ENCODE assay signal across 8 mouse cellular contexts in genomic region chr17:23660117-23660875, GRCm38 (mm10). TPM values are rescaled to one million over a fixed set of nuclear protein-coding genes. Genes with fewer than 3 reads are reported as not detected.
DNase-seq lines count a peak whose midpoint lies in the region; ATAC-seq and TF ChIP-seq lines count a peak whose summit lies in the region.

Gene Bicdl2 (plus strand): TSS chr17:23660506.

- H3K9ac ChIP-seq in hindbrain, embryonic 11.5 days (ENCODE audit: low read depth, low read length), result no peak within 1 kb of the TSS
- H3K9ac ChIP-seq in limb, embryonic 13.5 days, result no peak within 1 kb of the TSS

- H3K4me3 ChIP-seq in hindbrain, embryonic 11.5 days (ENCODE audit: low read depth, low read length), result no peak within 1 kb of the TSS
- peak within 1 kb of the TSS; percentile 11; the same call in 1 of the 2 replicates for H3K4me3 ChIP-seq in limb, embryonic 13.5 days
- no peak within 1 kb of the TSS for H3K4me3 ChIP-seq in olfactory bulb, adult 2 months (ENCODE audit: insufficient read depth, low read depth, low read length)

- TF ChIP-seq POLR2A in brain, embryonic 14.5 days (IDR thresholded peaks at IDR 0.05; ENCODE audit: borderline replicate concordance, extremely low read depth, insufficient read depth, insufficient read length, poor library complexity, severe bottlenecking), result no peak
- TF ChIP-seq POLR2A in olfactory bulb, adult 2 months (IDR thresholded peaks at IDR 0.05; ENCODE audit: insufficient read depth, low read depth, low read length), result no peak

- no peak within 1 kb of the TSS for H3K4me2 ChIP-seq in hindbrain, embryonic 11.5 days (replicated peaks; ENCODE audit: low read depth, low read length)
- H3K4me2 ChIP-seq in limb, embryonic 13.5 days (replicated peaks), result peak within 1 kb of the TSS; percentile 38

- ATAC-seq in hindbrain, embryonic 11.5 days (ENCODE audit: low FRiP score), result peak; percentile 8; the same call in 1 of the 2 replicates
- no peak for ATAC-seq in limb, embryonic 13.5 days (ENCODE audit: low FRiP score, low read depth)

- no peak within 1 kb of the TSS for H3K27ac ChIP-seq in hindbrain, embryonic 11.5 days (ENCODE audit: low read depth, low read length)
- no peak within 1 kb of the TSS for H3K27ac ChIP-seq in limb, embryonic 13.5 days
- no peak within 1 kb of the TSS for H3K27ac ChIP-seq in olfactory bulb, adult 2 months (ENCODE audit: insufficient read depth, low read depth, low read length)

- TF ChIP-seq CTCF in brain, embryonic 14.5 days (IDR thresholded peaks at IDR 0.05; ENCODE audit: borderline replicate concordance, extremely low read depth, insufficient read depth, insufficient read length), result peak; percentile 50
- TF ChIP-seq CTCF in olfactory bulb, adult 2 months (IDR thresholded peaks at IDR 0.05; ENCODE audit: insufficient read depth, low read depth, low read length), result peak; percentile 50; the same call in 1 of the 2 replicates

- 7% methylated on average over 27 of the region's 27 CpGs for WGBS in hindbrain, embryonic 11.5 days
- WGBS in limb, embryonic 13.5 days, result 5% methylated on average over 27 of the region's 27 CpGs
- 6% methylated on average over 27 of the region's 27 CpGs for WGBS in olfactory bulb, adult 2 months

- no peaks in the 10 kb centered on the region for H3K36me3 ChIP-seq in hindbrain, embryonic 11.5 days (ENCODE audit: control insufficient read depth, insufficient read depth, low read length)
- no peaks in the 10 kb centered on the region for H3K36me3 ChIP-seq in limb, embryonic 13.5 days

- no peaks in the 10 kb centered on the region for H3K4me1 ChIP-seq in hindbrain, embryonic 11.5 days (replicated peaks; ENCODE audit: control insufficient read depth, insufficient read depth, low read length)
- 0 out of 2 replicates have a peak, but pooled peaks cover 9% of the 10 kb centered on the region for H3K4me1 ChIP-seq in limb, embryonic 13.5 days
- peaks cover 3% of the 10 kb centered on the region; the same call in 1 of the 2 replicates for H3K4me1 ChIP-seq in olfactory bulb, adult 2 months (ENCODE audit: control insufficient read depth, insufficient read depth, low read length)

- peak; percentile 16 for DNase-seq in retina, postnatal 1 day
- no peak for DNase-seq in retina, embryonic 14.5 days (ENCODE audit: low spot score)
- no peak for DNase-seq in brain, embryonic 14.5 days (ENCODE audit: low read depth)
- DNase-seq in hindbrain, embryonic 11.5 days (ENCODE audit: low spot score), result peak; percentile 32
- no peak for DNase-seq in frontal cortex, postnatal 36 days (ENCODE audit: low spot score in 2 of 2)
- no peak for DNase-seq in frontal cortex, postnatal 25 days (ENCODE audit: low spot score in 2 of 2)

- peaks cover 20% of the 10 kb centered on the region for H3K27me3 ChIP-seq in hindbrain, embryonic 11.5 days (ENCODE audit: control insufficient read depth, insufficient read depth, low read length)
- peaks cover 46% of the 10 kb centered on the region for H3K27me3 ChIP-seq in limb, embryonic 13.5 days

- no peaks in the 10 kb centered on the region for H3K9me3 ChIP-seq in hindbrain, embryonic 11.5 days (ENCODE audit: control insufficient read depth, low read length)
- no peaks in the 10 kb centered on the region for H3K9me3 ChIP-seq in limb, embryonic 13.5 days

RNA-seq across cellular contexts. Expression of gene Bicdl2, which starts in this region (rescaled TPM):
- polyA plus RNA-seq in brain, embryonic 14.5 days (2012; rRNA removed), result 0.08 and 0.24 TPM in 2 replicates
- 0.15 and 0.79 TPM in 2 replicates for polyA plus RNA-seq in hindbrain, embryonic 11.5 days (2014; fragmentation: Nextera tagmentation; extraction: Ambion mirVana)
- 1.7 and 2.2 TPM in 2 replicates for polyA plus RNA-seq in limb, embryonic 13.5 days (2015; fragmentation: Nextera tagmentation; extraction: Ambion mirVana)
- polyA plus RNA-seq in olfactory bulb, adult 2 months (2012; ENCODE audit: insufficient read depth, insufficient read length, low replicate concordance, missing spikeins), result not detected in 2 replicates

Comparison
In these comparisons a context has a peak if more than half of its experiments do, and no peak if none do; other contexts are left out.
1. Peak in DNase-seq and ATAC-seq in hindbrain, embryonic 11.5 days; RNA of the gene not detected or under 1 TPM.